Mouse (Mus musculus): ENCODE data around the gene St3gal2. TPM values are rescaled to one million over a fixed set of nuclear protein-coding genes. Genes with fewer than 3 reads are reported as not detected.

The St3gal2 gene
- polyA plus RNA-seq (2015; fragmentation: Nextera tagmentation; extraction: Ambion mirVana), result 32.6 and 34.8 TPM in 2 replicates

GRCm38 (mm10) chr8:110919341-110920031 is at the start of gene St3gal2:
St3gal2 (plus strand) TSS chr8:110919922.
- Histone ChIP-seq H3K4me1 (peaks cover 30% of the 10 kb centered on the region), H3K4me2 (replicated peaks) (peak within 1 kb of the TSS; percentile 76), H3K9ac (peak within 1 kb of the TSS; percentile 85), H3K9me3 (replicated peaks) (no peaks in the 10 kb centered on the region), H3K4me3 (replicated peaks) (peak within 1 kb of the TSS; percentile 86), H3K27me3 (no peaks in the 10 kb centered on the region), H3K27ac (replicated peaks) (peak within 1 kb of the TSS; percentile 84), H3K36me3 (0 out of 2 replicates have a peak, but pooled peaks cover 4% of the 10 kb centered on the region)
- ATAC-seq (ENCODE audit: insufficient number of reproducible peaks, low FRiP score, low TSS enrichment, low read depth), result peak; percentile 99
- WGBS, result under 1% methylated on average over 25 of the region's 36 CpGs

- Histone ChIP-seq H3K36me3 (peaks cover 95% of the 10 kb centered on the region), H3K4me1 (no peaks in the 10 kb centered on the region), H3K27me3 (no peaks in the 10 kb centered on the region), H3K4me2 (replicated peaks) (no peak overlapping the region), H3K27ac (replicated peaks) (no peak overlapping the region), H3K4me3 (replicated peaks) (no peak overlapping the region), H3K9ac (no peak overlapping the region), H3K9me3 (replicated peaks) (no peaks in the 10 kb centered on the region)
- no peak for ATAC-seq (ENCODE audit: insufficient number of reproducible peaks, low FRiP score, low TSS enrichment, low read depth)
- 95% methylated on average over 2 of the region's 2 CpGs for WGBS
Observed at GRCm38 (mm10) chr8:110870501-110870900, 49.2 kb upstream of the St3gal2 start.

- no peak for ATAC-seq (ENCODE audit: insufficient number of reproducible peaks, low FRiP score, low TSS enrichment, low read depth)
- H3K4me2 ChIP-seq (replicated peaks), result no peak overlapping the region
- no peaks in the 10 kb centered on the region for H3K9me3 ChIP-seq (replicated peaks)
- no peak overlapping the region for H3K9ac ChIP-seq
- H3K4me3 ChIP-seq (replicated peaks), result no peak overlapping the region
- WGBS, result 72% methylated on average over 4 of the region's 4 CpGs
- peaks cover 93% of the 10 kb centered on the region for H3K36me3 ChIP-seq
- no peaks in the 10 kb centered on the region for H3K27me3 ChIP-seq
- no peak overlapping the region for H3K27ac ChIP-seq (replicated peaks)
- H3K4me1 ChIP-seq, result no peaks in the 10 kb centered on the region
Observed at GRCm38 (mm10) chr8:110877862-110878261, 41.9 kb upstream of the St3gal2 start.

- WGBS, result 96% methylated on average over 10 of the region's 10 CpGs
Observed at GRCm38 (mm10) chr8:110881741-110882310, 37.9 kb upstream of the St3gal2 start.

GRCm38 (mm10) chr8:110883824-110884223 is 35.9 kb upstream of the St3gal2 start:
- 94% methylated on average over 18 of the region's 18 CpGs for WGBS
- H3K27me3 ChIP-seq, result no peaks in the 10 kb centered on the region
- no peaks in the 10 kb centered on the region for H3K4me1 ChIP-seq
- H3K36me3 ChIP-seq, result peaks cover 97% of the 10 kb centered on the region
- no peak overlapping the region for H3K9ac ChIP-seq
- no peak for ATAC-seq (ENCODE audit: insufficient number of reproducible peaks, low FRiP score, low TSS enrichment, low read depth)
- H3K9me3 ChIP-seq (replicated peaks), result no peaks in the 10 kb centered on the region
- no peak overlapping the region for H3K4me3 ChIP-seq (replicated peaks)
- H3K27ac ChIP-seq (replicated peaks), result no peak overlapping the region
- no peak overlapping the region for H3K4me2 ChIP-seq (replicated peaks)

More at GRCm38 (mm10) chr8:110881741-110882310, 37.9 kb upstream of the St3gal2 start:
- peaks cover 96% of the 10 kb centered on the region for H3K36me3 ChIP-seq
- no peaks in the 10 kb centered on the region for H3K9me3 ChIP-seq (replicated peaks)
- H3K4me2 ChIP-seq (replicated peaks), result no peak overlapping the region
- no peak for ATAC-seq (ENCODE audit: insufficient number of reproducible peaks, low FRiP score, low TSS enrichment, low read depth)
- no peak overlapping the region for H3K4me3 ChIP-seq (replicated peaks)
- no peaks in the 10 kb centered on the region for H3K27me3 ChIP-seq
- H3K27ac ChIP-seq (replicated peaks), result no peak overlapping the region
- H3K9ac ChIP-seq, result no peak overlapping the region
- H3K4me1 ChIP-seq, result no peaks in the 10 kb centered on the region

GRCm38 (mm10) chr8:110886634-110887033 is 33.1 kb upstream of the St3gal2 start:
- no peaks in the 10 kb centered on the region for H3K4me1 ChIP-seq
- no peaks in the 10 kb centered on the region for H3K9me3 ChIP-seq (replicated peaks)
- no peak overlapping the region for H3K9ac ChIP-seq
- no peaks in the 10 kb centered on the region for H3K27me3 ChIP-seq
- no peak overlapping the region for H3K27ac ChIP-seq (replicated peaks)
- 74% methylated on average over 3 of the region's 3 CpGs for WGBS
- no peak for ATAC-seq (ENCODE audit: insufficient number of reproducible peaks, low FRiP score, low TSS enrichment, low read depth)
- H3K4me2 ChIP-seq (replicated peaks), result no peak overlapping the region
- H3K4me3 ChIP-seq (replicated peaks), result no peak overlapping the region
- peaks cover 79% of the 10 kb centered on the region for H3K36me3 ChIP-seq

GRCm38 (mm10) chr8:110887551-110887950 is 32.2 kb upstream of the St3gal2 start:
- Histone ChIP-seq H3K9me3 (replicated peaks) (no peaks in the 10 kb centered on the region), H3K4me2 (replicated peaks) (no peak overlapping the region), H3K36me3 (peaks cover 74% of the 10 kb centered on the region), H3K4me1 (no peaks in the 10 kb centered on the region), H3K9ac (no peak overlapping the region), H3K27me3 (no peaks in the 10 kb centered on the region), H3K27ac (replicated peaks) (no peak overlapping the region), H3K4me3 (replicated peaks) (no peak overlapping the region)
- 87% methylated on average over 10 of the region's 10 CpGs for WGBS
- ATAC-seq (ENCODE audit: insufficient number of reproducible peaks, low FRiP score, low TSS enrichment, low read depth), result no peak

- no peak overlapping the region for H3K4me2 ChIP-seq (replicated peaks)
- H3K36me3 ChIP-seq, result peaks cover 69% of the 10 kb centered on the region
- H3K4me1 ChIP-seq, result no peaks in the 10 kb centered on the region
- no peak for ATAC-seq (ENCODE audit: insufficient number of reproducible peaks, low FRiP score, low TSS enrichment, low read depth)
- no peaks in the 10 kb centered on the region for H3K9me3 ChIP-seq (replicated peaks)
- H3K4me3 ChIP-seq (replicated peaks), result no peak overlapping the region
- WGBS, result 91% methylated on average over 8 of the region's 8 CpGs
- H3K27me3 ChIP-seq, result no peaks in the 10 kb centered on the region
- H3K9ac ChIP-seq, result no peak overlapping the region
- H3K27ac ChIP-seq (replicated peaks), result no peak overlapping the region
Observed at GRCm38 (mm10) chr8:110888441-110888840, 31.3 kb upstream of the St3gal2 start.

- H3K4me2 ChIP-seq (replicated peaks), result no peak overlapping the region
- H3K9ac ChIP-seq, result no peak overlapping the region
- H3K36me3 ChIP-seq, result peaks cover 66% of the 10 kb centered on the region
- no peak for ATAC-seq (ENCODE audit: insufficient number of reproducible peaks, low FRiP score, low TSS enrichment, low read depth)
- H3K9me3 ChIP-seq (replicated peaks), result no peaks in the 10 kb centered on the region
- no peaks in the 10 kb centered on the region for H3K4me1 ChIP-seq
- no peak overlapping the region for H3K4me3 ChIP-seq (replicated peaks)
- WGBS, result 84% methylated on average over 16 of the region's 16 CpGs
- H3K27me3 ChIP-seq, result no peaks in the 10 kb centered on the region
- no peak overlapping the region for H3K27ac ChIP-seq (replicated peaks)
Observed at GRCm38 (mm10) chr8:110888860-110889259, 30.9 kb upstream of the St3gal2 start.

GRCm38 (mm10) chr8:110889904-110890470 is 29.7 kb upstream of the St3gal2 start:
- Histone ChIP-seq H3K27me3 (no peaks in the 10 kb centered on the region), H3K4me3 (replicated peaks) (no peak overlapping the region), H3K9ac (no peak overlapping the region), H3K36me3 (peaks cover 60% of the 10 kb centered on the region), H3K4me2 (replicated peaks) (no peak overlapping the region), H3K27ac (replicated peaks) (no peak overlapping the region), H3K9me3 (replicated peaks) (no peaks in the 10 kb centered on the region), H3K4me1 (no peaks in the 10 kb centered on the region)
- 66% methylated on average over 12 of the region's 12 CpGs for WGBS
- ATAC-seq (ENCODE audit: insufficient number of reproducible peaks, low FRiP score, low TSS enrichment, low read depth), result no peak

GRCm38 (mm10) chr8:110892040-110892439 is 27.7 kb upstream of the St3gal2 start:
- H3K4me3 ChIP-seq (replicated peaks), result no peak overlapping the region
- peaks cover 41% of the 10 kb centered on the region for H3K36me3 ChIP-seq
- no peak overlapping the region for H3K4me2 ChIP-seq (replicated peaks)
- ATAC-seq (ENCODE audit: insufficient number of reproducible peaks, low FRiP score, low TSS enrichment, low read depth), result no peak
- H3K9me3 ChIP-seq (replicated peaks), result no peaks in the 10 kb centered on the region
- 88% methylated on average over 7 of the region's 7 CpGs for WGBS
- no peaks in the 10 kb centered on the region for H3K4me1 ChIP-seq
- no peaks in the 10 kb centered on the region for H3K27me3 ChIP-seq
- H3K27ac ChIP-seq (replicated peaks), result no peak overlapping the region
- H3K9ac ChIP-seq, result no peak overlapping the region

All from embryonic facial prominence, embryonic 15.5 days (tissue).